Mouse (Mus musculus): Measurements from ENCODE around the gene Pou2f3. TPM values are rescaled to one million over a fixed set of nuclear protein-coding genes. Genes with fewer than 3 reads are reported as not detected.

Gene Pou2f3
- polyA plus RNA-seq, 1 experiment from 2014 or later, result not detected

DNA sequence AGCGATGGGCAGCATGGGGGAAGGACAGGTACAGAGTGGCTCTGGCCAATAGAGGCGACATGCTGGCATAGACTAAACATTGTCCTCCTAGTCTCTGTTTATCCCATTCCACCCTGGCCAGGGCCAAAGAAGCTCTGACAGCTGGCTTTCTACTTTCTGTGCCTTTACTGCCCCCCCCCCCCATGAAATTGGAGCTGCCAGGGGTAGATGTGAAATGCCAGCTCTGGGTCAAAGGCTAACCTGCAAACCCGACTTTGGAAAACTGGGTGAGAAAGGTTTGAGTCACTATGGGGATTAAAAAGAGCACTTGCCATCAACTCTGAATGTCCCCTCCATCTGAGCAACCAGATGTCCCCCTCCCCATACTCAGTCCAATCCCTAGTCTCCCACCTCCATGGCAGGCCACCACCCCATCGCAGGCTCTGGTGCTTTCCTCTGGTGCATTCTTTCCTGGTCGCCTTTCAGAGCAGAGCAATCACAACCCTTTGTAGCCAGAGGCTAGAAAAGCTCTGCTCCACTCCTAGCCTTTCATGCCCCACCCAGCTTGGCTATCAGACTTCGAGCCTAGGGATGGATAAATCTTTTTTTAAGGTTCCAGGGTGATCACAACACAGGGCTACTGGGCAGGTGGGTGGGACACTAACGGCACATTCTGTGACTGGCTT is 27.1 kb upstream of the Pou2f3 start:
- Histone ChIP-seq H3K79me2 (ENCODE audit: inconsistent target) (no peaks in the 10 kb centered on the region), H3K4me3 (ENCODE audit: inconsistent target) (no peak overlapping the region), H3K27ac (no peak overlapping the region), H3K36me3 (ENCODE audit: inconsistent target) (no peaks in the 10 kb centered on the region)
- WGBS (ENCODE audit: missing documents), result 91% methylated on average over 6 of the region's 7 CpGs

DNA sequence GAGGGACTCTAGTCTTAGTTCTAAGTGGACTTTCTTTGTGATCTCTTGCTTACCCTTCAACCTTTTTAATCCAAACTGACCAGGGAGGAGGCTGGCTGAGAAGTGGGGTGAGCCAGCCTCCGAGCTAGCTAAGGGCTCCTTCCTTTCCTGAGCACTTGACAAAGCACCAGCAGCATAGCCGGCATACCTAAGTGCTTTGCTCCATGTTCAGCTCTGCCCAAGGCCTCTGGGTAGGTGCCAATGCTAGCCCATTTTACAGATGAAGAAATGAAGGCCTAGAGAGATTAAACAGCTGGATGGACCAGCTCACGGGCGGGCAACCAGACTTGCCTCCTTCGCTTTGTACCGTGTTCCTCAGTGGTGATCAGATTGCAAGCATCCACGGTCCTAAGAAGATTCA is 26.4 kb upstream of the Pou2f3 start:
- 88% methylated on average over 7 of the region's 7 CpGs for WGBS (ENCODE audit: missing documents)
- Histone ChIP-seq H3K4me3 (ENCODE audit: inconsistent target) (no peak overlapping the region), H3K36me3 (ENCODE audit: inconsistent target) (no peaks in the 10 kb centered on the region), H3K27ac (no peak overlapping the region), H3K79me2 (ENCODE audit: inconsistent target) (no peaks in the 10 kb centered on the region)

DNA sequence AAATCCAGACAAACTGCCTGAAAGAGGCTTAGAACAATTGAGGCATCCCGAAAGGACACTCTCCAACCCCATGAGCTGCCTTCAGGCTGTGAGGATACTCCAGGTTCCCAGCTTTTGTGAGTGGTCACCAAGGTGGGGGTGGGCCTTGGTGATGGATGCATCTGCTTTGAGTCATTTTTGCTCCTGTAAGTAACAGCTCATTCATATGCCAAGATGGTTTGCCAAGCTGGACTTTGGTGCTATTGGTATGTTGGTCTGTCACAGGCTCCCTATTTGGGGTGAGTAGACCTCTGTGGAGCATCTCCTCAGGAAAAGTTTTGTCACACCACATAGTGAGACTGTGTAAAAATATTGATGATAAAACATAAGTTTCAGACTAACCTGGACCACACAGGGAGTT is 25.9 kb upstream of the Pou2f3 start:
- WGBS (ENCODE audit: missing documents), result 94% methylated on average over 1 of the region's 1 CpGs
- Histone ChIP-seq H3K36me3 (ENCODE audit: inconsistent target) (no peaks in the 10 kb centered on the region), H3K27ac (no peak overlapping the region), H3K4me3 (ENCODE audit: inconsistent target) (no peak overlapping the region), H3K79me2 (ENCODE audit: inconsistent target) (no peaks in the 10 kb centered on the region)

DNA sequence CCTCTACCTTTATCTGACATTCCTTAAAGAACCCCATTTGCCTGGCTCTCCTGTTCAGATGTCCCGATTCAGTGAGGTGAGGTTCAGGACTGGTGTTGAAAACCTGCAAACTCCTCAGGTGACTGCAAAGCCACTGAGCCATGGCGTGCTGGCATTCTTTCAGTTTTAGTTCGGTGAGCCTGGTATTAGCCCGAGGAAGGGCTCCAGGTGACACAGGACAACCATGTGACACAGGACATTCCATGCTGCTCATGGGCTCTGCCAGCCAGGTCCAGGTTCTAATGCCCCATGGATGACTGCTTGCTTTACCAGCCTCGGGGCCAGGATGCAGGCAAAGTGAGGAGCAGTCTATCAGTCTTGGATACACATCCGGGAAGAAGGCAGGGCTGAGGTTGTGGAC is 25.2 kb upstream of the Pou2f3 start:
- 96% methylated on average over 6 of the region's 6 CpGs for WGBS (ENCODE audit: missing documents)
- Histone ChIP-seq H3K79me2 (ENCODE audit: inconsistent target) (no peaks in the 10 kb centered on the region), H3K4me3 (ENCODE audit: inconsistent target) (no peak overlapping the region), H3K36me3 (ENCODE audit: inconsistent target) (no peaks in the 10 kb centered on the region), H3K27ac (no peak overlapping the region)

DNA sequence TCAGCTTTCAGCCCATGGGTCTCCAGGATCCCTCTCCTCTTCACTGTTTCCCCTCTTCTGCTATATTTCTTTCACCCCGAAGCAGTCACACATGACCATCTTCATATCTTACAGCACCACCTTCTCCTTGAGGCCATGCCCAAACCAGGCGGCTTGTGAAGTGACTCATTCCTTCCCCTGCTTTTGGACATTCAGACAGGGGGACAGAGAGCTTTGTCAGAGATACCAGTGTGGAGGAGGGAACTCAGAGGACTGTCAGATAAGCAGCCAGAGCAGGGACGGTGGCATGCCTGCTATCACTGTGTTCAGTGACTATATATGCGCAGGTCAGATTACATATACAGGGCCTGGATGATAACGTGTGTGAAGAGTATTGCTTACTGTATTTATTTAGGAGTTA is 24.3 kb upstream of the Pou2f3 start:
- 79% methylated on average over 5 of the region's 5 CpGs for WGBS (ENCODE audit: missing documents)
- Histone ChIP-seq H3K27ac (no peak overlapping the region), H3K79me2 (ENCODE audit: inconsistent target) (no peaks in the 10 kb centered on the region), H3K36me3 (ENCODE audit: inconsistent target) (no peaks in the 10 kb centered on the region), H3K4me3 (ENCODE audit: inconsistent target) (no peak overlapping the region)

DNA sequence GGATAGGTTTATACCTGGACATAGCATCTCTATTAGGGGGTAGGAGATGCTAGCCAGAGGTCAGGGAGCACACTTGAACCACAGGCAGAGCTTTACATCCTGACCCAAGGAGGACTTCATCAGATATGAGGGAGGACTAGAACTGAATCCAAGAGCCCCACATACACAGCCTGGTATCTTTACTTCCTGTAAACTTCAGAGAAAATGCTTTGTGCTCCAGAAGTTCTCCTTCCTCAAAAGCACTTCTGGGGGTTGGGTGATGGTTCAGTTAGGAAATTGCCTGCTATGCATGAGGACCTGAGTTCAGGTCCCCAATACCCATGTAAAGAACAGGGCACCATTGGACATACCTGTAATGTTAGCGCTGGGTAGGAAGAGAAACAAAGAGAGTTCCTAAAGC is 23.3 kb upstream of the Pou2f3 start:
- Histone ChIP-seq H3K27ac (no peak overlapping the region), H3K79me2 (ENCODE audit: inconsistent target) (no peaks in the 10 kb centered on the region), H3K36me3 (ENCODE audit: inconsistent target) (no peaks in the 10 kb centered on the region), H3K4me3 (ENCODE audit: inconsistent target) (no peak overlapping the region)
- WGBS (ENCODE audit: missing documents), result 100% methylated on average over 1 of the region's 1 CpGs

DNA sequence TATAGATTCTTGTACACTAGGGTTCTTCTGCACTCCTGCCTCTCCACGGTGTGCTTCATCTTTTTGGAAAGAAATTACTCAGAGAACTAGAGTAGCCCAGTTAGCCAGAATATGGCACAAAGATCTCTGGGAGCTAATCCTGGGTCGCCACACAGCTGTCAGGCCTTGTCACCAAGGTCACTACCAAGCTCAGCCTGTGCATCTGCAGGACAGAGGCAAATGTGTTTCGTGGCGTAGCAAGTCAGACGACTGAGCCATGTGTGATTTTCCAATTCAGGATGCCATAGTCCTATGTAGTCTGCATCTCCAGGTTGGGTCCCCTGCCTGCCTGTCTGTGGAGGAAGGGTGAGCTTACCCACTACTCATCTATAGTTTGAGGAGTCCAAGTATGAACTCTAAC is 22.9 kb upstream of the Pou2f3 start:
- H3K27ac ChIP-seq, result no peak overlapping the region
- no peaks in the 10 kb centered on the region for H3K79me2 ChIP-seq (ENCODE audit: inconsistent target)
- H3K4me3 ChIP-seq (ENCODE audit: inconsistent target), result no peak overlapping the region
- WGBS (ENCODE audit: missing documents), result 91% methylated on average over 5 of the region's 5 CpGs
- H3K36me3 ChIP-seq (ENCODE audit: inconsistent target), result no peaks in the 10 kb centered on the region

DNA sequence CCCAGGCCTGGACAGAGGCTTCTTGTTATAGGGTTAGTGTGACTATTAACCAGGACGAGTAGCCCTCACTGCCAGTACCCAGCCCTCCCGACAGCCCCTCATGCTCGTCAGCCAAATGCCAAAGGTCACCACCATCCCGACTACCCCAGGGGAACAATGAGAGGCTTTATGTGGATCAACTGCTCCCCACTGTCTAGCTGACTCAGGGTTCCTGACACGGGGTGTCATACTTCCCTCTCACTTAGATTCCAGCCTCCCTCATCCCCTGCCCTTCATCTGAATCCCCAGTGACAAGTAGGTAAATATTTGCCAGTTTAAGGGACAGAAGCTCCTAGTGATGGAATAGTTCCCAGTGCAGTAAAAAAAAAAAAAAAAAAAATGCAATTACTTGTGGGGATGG is 22.1 kb upstream of the Pou2f3 start:
- no peaks in the 10 kb centered on the region for H3K36me3 ChIP-seq (ENCODE audit: inconsistent target)
- H3K79me2 ChIP-seq (ENCODE audit: inconsistent target), result no peaks in the 10 kb centered on the region
- no peak overlapping the region for H3K4me3 ChIP-seq (ENCODE audit: inconsistent target)
- no peak overlapping the region for H3K27ac ChIP-seq
- 81% methylated on average over 5 of the region's 5 CpGs for WGBS (ENCODE audit: missing documents)

DNA sequence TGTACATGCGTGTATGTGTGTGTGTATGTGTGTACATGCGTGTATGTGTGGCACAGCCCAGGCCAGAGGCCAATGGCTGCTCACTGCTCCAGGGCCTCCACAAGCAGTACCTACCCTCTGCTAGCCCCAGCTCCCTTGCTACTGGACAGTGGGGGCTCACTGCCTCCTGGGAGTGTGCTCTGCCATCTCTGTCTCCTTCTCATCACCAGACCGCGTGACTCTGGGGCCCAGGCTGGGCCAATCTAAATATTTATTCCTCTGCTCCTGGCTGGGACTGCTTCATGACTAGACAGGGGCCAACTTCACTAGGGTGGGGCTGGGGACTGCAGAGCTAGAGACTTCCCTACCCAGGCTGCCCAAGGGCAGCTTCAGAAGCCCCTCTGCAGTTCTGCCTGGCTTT is 21.6 kb upstream of the Pou2f3 start:
- Histone ChIP-seq H3K27ac (no peak overlapping the region), H3K4me3 (ENCODE audit: inconsistent target) (no peak overlapping the region), H3K36me3 (ENCODE audit: inconsistent target) (no peaks in the 10 kb centered on the region), H3K79me2 (ENCODE audit: inconsistent target) (no peaks in the 10 kb centered on the region)
- WGBS (ENCODE audit: missing documents), result 96% methylated on average over 4 of the region's 4 CpGs

DNA sequence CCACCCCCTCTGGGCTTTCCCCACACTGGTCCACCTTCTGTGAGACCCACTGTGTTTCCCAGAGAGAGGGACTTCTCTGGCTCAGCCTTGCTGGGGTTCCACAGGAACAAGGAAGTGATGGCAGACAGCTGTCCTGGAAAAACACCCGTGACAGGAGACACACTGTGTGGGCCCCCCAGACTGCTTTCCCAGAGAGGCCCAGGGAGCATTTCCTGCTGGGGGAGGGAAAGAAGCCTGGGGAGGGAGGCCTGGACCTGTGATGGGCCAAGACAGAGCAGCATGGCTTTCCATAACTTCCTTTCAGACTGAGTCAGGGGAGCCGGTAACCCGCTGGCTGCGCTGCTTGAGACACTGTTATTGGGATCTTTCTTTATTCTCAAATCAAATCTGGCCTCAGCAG is 20.7 kb upstream of the Pou2f3 start:
- H3K36me3 ChIP-seq (ENCODE audit: inconsistent target), result no peaks in the 10 kb centered on the region
- WGBS (ENCODE audit: missing documents), result 87% methylated on average over 4 of the region's 4 CpGs
- H3K27ac ChIP-seq, result no peak overlapping the region
- H3K4me3 ChIP-seq (ENCODE audit: inconsistent target), result no peak overlapping the region
- no peaks in the 10 kb centered on the region for H3K79me2 ChIP-seq (ENCODE audit: inconsistent target)

DNA sequence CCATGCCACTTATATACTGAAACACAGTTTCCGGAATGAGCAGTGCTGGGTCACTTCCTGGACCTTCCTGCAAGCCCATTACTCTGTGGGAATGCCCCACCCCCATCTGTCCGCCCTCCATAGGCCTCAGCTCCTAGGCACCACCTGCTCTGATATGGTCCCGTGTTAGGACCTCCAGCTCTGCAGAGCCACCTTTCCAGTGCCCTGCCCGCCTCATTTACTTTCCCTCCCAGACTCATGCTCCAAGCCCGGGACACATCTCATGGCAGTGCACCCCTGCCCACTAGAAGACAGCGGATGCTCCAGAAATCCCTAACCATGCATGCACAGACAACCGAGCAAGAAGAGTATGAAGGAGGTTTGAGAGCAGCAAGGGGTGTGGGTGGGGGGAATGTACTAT is 19.8 kb upstream of the Pou2f3 start:
- H3K4me3 ChIP-seq (ENCODE audit: inconsistent target), result no peak overlapping the region
- no peaks in the 10 kb centered on the region for H3K36me3 ChIP-seq (ENCODE audit: inconsistent target)
- no peaks in the 10 kb centered on the region for H3K79me2 ChIP-seq (ENCODE audit: inconsistent target)
- no peak overlapping the region for H3K27ac ChIP-seq
- 93% methylated on average over 7 of the region's 7 CpGs for WGBS (ENCODE audit: missing documents)

DNA sequence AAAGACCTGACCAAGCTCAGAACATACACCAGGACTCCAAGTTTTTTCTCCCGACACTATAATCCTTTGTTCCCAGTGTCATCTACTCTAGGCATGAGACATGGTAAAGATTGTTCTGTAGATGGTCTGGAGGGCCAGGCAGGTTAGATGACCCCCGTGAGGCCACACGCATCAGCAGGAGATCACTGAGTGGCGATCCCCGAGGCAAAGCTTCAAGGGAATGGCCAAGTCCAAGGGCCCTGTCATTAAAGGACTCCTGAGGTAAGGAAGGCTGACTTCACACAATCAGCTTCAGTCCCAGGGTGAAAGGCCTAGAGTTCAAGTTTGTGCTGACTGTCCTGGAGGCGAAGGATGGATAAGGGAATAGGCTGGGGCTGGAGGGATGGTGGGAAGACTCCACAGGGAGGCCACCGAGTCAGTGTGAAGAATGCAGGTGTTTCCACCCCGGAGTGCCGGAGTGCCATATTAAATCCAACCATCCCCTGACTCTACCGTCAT is 19.3 kb upstream of the Pou2f3 start:
- Histone ChIP-seq H3K36me3 (ENCODE audit: inconsistent target) (no peaks in the 10 kb centered on the region), H3K27ac (no peak overlapping the region), H3K79me2 (ENCODE audit: inconsistent target) (no peaks in the 10 kb centered on the region), H3K4me3 (ENCODE audit: inconsistent target) (no peak overlapping the region)
- 94% methylated on average over 10 of the region's 10 CpGs for WGBS (ENCODE audit: missing documents)

DNA sequence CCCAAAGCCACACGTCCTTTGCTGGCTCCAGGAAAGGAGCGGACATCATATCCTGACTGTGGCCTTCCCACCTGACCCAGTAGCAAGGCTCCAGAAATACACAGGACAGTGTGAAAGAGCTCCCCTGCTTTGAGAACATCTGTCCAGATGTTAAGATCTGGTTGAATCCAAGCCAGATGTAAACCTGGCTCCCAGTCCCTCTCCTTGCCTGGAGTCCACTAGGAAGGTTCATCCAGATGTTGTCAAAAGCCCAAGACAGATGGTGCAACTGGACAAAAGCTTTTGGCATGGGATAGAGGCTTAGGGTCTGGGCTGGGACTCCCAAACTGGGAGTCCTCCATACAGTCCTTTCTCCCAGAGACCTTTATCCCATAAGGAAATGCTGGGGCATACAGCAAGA is 18.6 kb upstream of the Pou2f3 start:
- WGBS (ENCODE audit: missing documents), result 100% methylated on average over 2 of the region's 2 CpGs
- H3K79me2 ChIP-seq (ENCODE audit: inconsistent target), result no peaks in the 10 kb centered on the region
- H3K27ac ChIP-seq, result no peak overlapping the region
- H3K4me3 ChIP-seq (ENCODE audit: inconsistent target), result no peak overlapping the region
- no peaks in the 10 kb centered on the region for H3K36me3 ChIP-seq (ENCODE audit: inconsistent target)

DNA sequence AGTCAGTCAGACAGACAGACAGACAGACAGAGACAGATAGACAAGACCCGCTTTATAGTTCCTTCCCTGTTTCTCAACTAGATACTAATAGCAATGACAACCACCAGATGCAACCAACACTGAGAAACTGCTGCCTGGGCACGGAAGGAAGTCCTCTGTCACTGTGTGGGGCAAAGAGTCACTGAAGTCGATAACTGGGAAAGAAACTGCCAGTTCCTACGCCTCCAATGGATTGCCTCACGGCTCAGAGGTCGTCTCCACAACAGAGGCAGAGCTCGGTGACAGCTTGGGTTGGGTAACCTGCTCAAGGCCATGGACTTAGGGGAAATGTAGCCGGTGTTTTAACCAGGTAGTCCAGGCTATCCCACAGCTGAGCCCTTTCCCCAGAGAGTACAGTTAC is 17.5 kb upstream of the Pou2f3 start:
- Histone ChIP-seq H3K79me2 (ENCODE audit: inconsistent target) (no peaks in the 10 kb centered on the region), H3K4me3 (ENCODE audit: inconsistent target) (no peak overlapping the region), H3K27ac (no peak overlapping the region), H3K36me3 (ENCODE audit: inconsistent target) (no peaks in the 10 kb centered on the region)
- WGBS (ENCODE audit: missing documents), result 43% methylated on average over 8 of the region's 8 CpGs

DNA sequence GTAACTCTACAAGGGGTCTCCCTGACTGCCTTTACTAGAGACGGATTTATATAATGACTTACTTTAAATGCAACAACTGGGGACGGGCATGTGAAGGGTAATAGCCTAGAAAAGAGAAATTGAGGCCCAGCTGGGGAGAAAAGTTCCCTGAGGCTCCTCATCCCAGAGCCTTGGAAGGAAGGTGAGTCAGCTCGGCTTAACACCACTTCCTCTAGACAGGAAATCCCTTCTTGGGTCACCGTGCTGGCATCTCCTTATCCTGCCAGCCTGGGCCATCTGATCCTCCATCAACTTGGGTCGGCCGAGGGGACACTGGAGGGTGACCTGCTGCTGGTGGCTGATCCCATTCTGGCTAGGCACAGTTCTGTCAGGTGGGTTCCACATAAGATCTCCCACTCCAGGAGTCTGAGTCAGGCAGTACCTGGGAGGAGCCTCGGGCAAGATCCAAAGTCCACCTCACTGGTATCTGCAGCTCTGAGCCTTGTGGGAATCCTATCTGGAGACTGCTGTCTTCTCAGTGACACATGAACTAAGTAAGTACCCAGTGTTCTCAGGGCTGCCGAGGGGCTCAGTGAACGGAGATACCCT is 16.5 kb upstream of the Pou2f3 start:
- Histone ChIP-seq H3K79me2 (ENCODE audit: inconsistent target) (no peaks in the 10 kb centered on the region), H3K27ac (no peak overlapping the region), H3K4me3 (ENCODE audit: inconsistent target) (no peak overlapping the region), H3K36me3 (ENCODE audit: inconsistent target) (no peaks in the 10 kb centered on the region)
- WGBS (ENCODE audit: missing documents), result 70% methylated on average over 9 of the region's 9 CpGs

DNA sequence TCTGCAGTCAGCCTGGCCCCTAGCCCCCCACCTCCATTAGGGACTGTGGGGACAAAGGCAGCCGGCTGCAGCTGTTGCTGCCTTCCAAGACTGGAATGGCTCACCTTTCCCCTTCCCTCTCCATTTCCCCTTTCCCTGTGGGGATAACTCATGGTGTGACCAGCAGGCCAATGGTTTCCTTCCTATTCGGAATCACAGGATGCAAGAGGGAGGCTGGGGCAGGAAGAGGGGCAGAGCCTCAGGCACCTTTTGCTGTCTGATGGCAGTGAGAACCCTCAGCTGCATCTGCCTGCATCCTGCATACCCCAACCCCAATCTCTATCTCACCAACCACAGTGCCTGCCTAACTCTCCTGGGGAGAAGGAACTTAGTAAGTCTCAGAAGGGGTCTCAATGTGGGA is 15.3 kb upstream of the Pou2f3 start:
- WGBS (ENCODE audit: missing documents), result 90% methylated on average over 1 of the region's 2 CpGs
- no peaks in the 10 kb centered on the region for H3K79me2 ChIP-seq (ENCODE audit: inconsistent target)
- no peaks in the 10 kb centered on the region for H3K36me3 ChIP-seq (ENCODE audit: inconsistent target)
- no peak overlapping the region for H3K27ac ChIP-seq
- H3K4me3 ChIP-seq (ENCODE audit: inconsistent target), result no peak overlapping the region
